Mouse (Mus musculus): ENCODE measurements around the gene Fbxo2. TPM values are rescaled to one million over a fixed set of nuclear protein-coding genes. Genes with fewer than 3 reads are reported as not detected.

Fbxo2 gene
- polyA plus RNA-seq, 1 experiment: 172 TPM

GRCm38 (mm10) chr4:148120555-148120954 lies 39.9 kb upstream of the Fbxo2 start:
- H3K27ac ChIP-seq (ENCODE audit: insufficient read depth, low read length): no peak overlapping the region

GRCm38 (mm10) chr4:148121362-148121761 lies 39.1 kb upstream of the Fbxo2 start:
- peak; percentile 56 to 72 for DNase-seq
- Histone ChIP-seq H3K27me3 (ENCODE audit: control insufficient read depth, insufficient read depth, low read length) (no peaks in the 10 kb centered on the region), H3K27ac (ENCODE audit: insufficient read depth, low read length) (no peak overlapping the region), H3K4me3 (replicated peaks; ENCODE audit: insufficient read depth, low read depth, low read length) (no peak overlapping the region), H3K4me1 (ENCODE audit: control insufficient read depth, insufficient read depth, low read length) (peaks cover 12% of the 10 kb centered on the region)
- 17% methylated on average over 4 of the region's 4 CpGs for WGBS
- TF ChIP-seq POLR2A (IDR thresholded peaks at IDR 0.05; ENCODE audit: borderline replicate concordance, insufficient read depth, low read length): no peak
- no peak for TF ChIP-seq CTCF (IDR thresholded peaks at IDR 0.05; ENCODE audit: borderline replicate concordance, insufficient read depth, low read depth, low read length)

More at GRCm38 (mm10) chr4:148120555-148120954, 39.9 kb upstream of the Fbxo2 start:
- no peak for DNase-seq
- 53% methylated on average over 9 of the region's 9 CpGs for WGBS
- H3K27me3 ChIP-seq (ENCODE audit: control insufficient read depth, insufficient read depth, low read length): no peaks in the 10 kb centered on the region
- TF ChIP-seq POLR2A (IDR thresholded peaks at IDR 0.05; ENCODE audit: borderline replicate concordance, insufficient read depth, low read length) (no peak), CTCF (IDR thresholded peaks at IDR 0.05; ENCODE audit: borderline replicate concordance, insufficient read depth, low read depth, low read length) (no peak)
- H3K4me3 ChIP-seq (replicated peaks; ENCODE audit: insufficient read depth, low read depth, low read length): no peak overlapping the region
- H3K4me1 ChIP-seq (ENCODE audit: control insufficient read depth, insufficient read depth, low read length): peaks cover 12% of the 10 kb centered on the region

GRCm38 (mm10) chr4:148121982-148122693 lies 38.3 kb upstream of the Fbxo2 start:
- Histone ChIP-seq H3K4me3 (replicated peaks; ENCODE audit: insufficient read depth, low read depth, low read length) (no peak overlapping the region), H3K27me3 (ENCODE audit: control insufficient read depth, insufficient read depth, low read length) (no peaks in the 10 kb centered on the region), H3K27ac (ENCODE audit: insufficient read depth, low read length) (no peak overlapping the region), H3K4me1 (ENCODE audit: control insufficient read depth, insufficient read depth, low read length) (peaks cover 12% of the 10 kb centered on the region)
- WGBS: 22% methylated on average over 6 of the region's 6 CpGs
- DNase-seq: no peak
- TF ChIP-seq POLR2A (IDR thresholded peaks at IDR 0.05; ENCODE audit: borderline replicate concordance, insufficient read depth, low read length) (no peak), CTCF (IDR thresholded peaks at IDR 0.05; ENCODE audit: borderline replicate concordance, insufficient read depth, low read depth, low read length) (no peak)

- no peak overlapping the region for H3K27ac ChIP-seq (ENCODE audit: insufficient read depth, low read length)
- no peak for DNase-seq
- peaks cover 12% of the 10 kb centered on the region for H3K4me1 ChIP-seq (ENCODE audit: control insufficient read depth, insufficient read depth, low read length)
- TF ChIP-seq POLR2A (IDR thresholded peaks at IDR 0.05; ENCODE audit: borderline replicate concordance, insufficient read depth, low read length) (no peak), CTCF (IDR thresholded peaks at IDR 0.05; ENCODE audit: borderline replicate concordance, insufficient read depth, low read depth, low read length) (no peak)
- H3K27me3 ChIP-seq (ENCODE audit: control insufficient read depth, insufficient read depth, low read length): no peaks in the 10 kb centered on the region
- WGBS: 92% methylated on average over 3 of the region's 3 CpGs
- no peak overlapping the region for H3K4me3 ChIP-seq (replicated peaks; ENCODE audit: insufficient read depth, low read depth, low read length)
Observed at GRCm38 (mm10) chr4:148122694-148123066, 37.7 kb upstream of the Fbxo2 start.

GRCm38 (mm10) chr4:148128241-148128640 lies 32.2 kb upstream of the Fbxo2 start:
- H3K4me1 ChIP-seq (ENCODE audit: control insufficient read depth, insufficient read depth, low read length): no peaks in the 10 kb centered on the region; the same call in 1 of the 2 replicates
- no peak for DNase-seq
- H3K4me3 ChIP-seq (replicated peaks; ENCODE audit: insufficient read depth, low read depth, low read length): no peak overlapping the region
- H3K27ac ChIP-seq (ENCODE audit: insufficient read depth, low read length): no peak overlapping the region
- H3K27me3 ChIP-seq (ENCODE audit: control insufficient read depth, insufficient read depth, low read length): no peaks in the 10 kb centered on the region
- TF ChIP-seq POLR2A (IDR thresholded peaks at IDR 0.05; ENCODE audit: borderline replicate concordance, insufficient read depth, low read length) (no peak), CTCF (IDR thresholded peaks at IDR 0.05; ENCODE audit: borderline replicate concordance, insufficient read depth, low read depth, low read length) (no peak)
- whole genome bisulfite sequencing: 41% methylated on average over 1 of the region's 1 CpGs

- Histone ChIP-seq H3K27me3 (ENCODE audit: control insufficient read depth, insufficient read depth, low read length) (no peaks in the 10 kb centered on the region), H3K4me1 (ENCODE audit: control insufficient read depth, insufficient read depth, low read length) (no peaks in the 10 kb centered on the region; the same call in 1 of the 2 replicates), H3K27ac (ENCODE audit: insufficient read depth, low read length) (no peak overlapping the region), H3K4me3 (replicated peaks; ENCODE audit: insufficient read depth, low read depth, low read length) (no peak overlapping the region)
- TF ChIP-seq POLR2A (IDR thresholded peaks at IDR 0.05; ENCODE audit: borderline replicate concordance, insufficient read depth, low read length) (no peak), CTCF (IDR thresholded peaks at IDR 0.05; ENCODE audit: borderline replicate concordance, insufficient read depth, low read depth, low read length) (no peak)
- 71% methylated on average over 2 of the region's 2 CpGs for WGBS
- DNase-seq: no peak
Observed at GRCm38 (mm10) chr4:148128672-148129071, 31.7 kb upstream of the Fbxo2 start.

GRCm38 (mm10) chr4:148130133-148130532 lies 30.3 kb upstream of the Fbxo2 start, which contains the start of gene Mad2l2:
Gene Mad2l2, plus strand, starts transcription at chr4:148130384.
- no peak within 1 kb of the TSS for H3K27ac ChIP-seq (ENCODE audit: insufficient read depth, low read length)
- WGBS: 9% methylated on average over 18 of the region's 18 CpGs
- no peak for DNase-seq
- TF ChIP-seq CTCF (IDR thresholded peaks at IDR 0.05; ENCODE audit: borderline replicate concordance, insufficient read depth, low read depth, low read length): no peak
- TF ChIP-seq POLR2A (IDR thresholded peaks at IDR 0.05; ENCODE audit: borderline replicate concordance, insufficient read depth, low read length): no peak
- H3K4me1 ChIP-seq (ENCODE audit: control insufficient read depth, insufficient read depth, low read length): no peaks in the 10 kb centered on the region; the same call in 1 of the 2 replicates
- H3K4me3 ChIP-seq (replicated peaks; ENCODE audit: insufficient read depth, low read depth, low read length): peak within 1 kb of the TSS; percentile 29
- H3K27me3 ChIP-seq (ENCODE audit: control insufficient read depth, insufficient read depth, low read length): no peaks in the 10 kb centered on the region

Measured in cerebellum, adult 2 months (tissue).